8 mouse cellular contexts compared by ENCODE assay signal in genomic region chr6:122811280-122811652, GRCm38 (mm10). TPM values are rescaled to one million over a fixed set of nuclear protein-coding genes. Genes with fewer than 3 reads are reported as not detected.
DNase-seq lines count a peak whose midpoint lies in the region; ATAC-seq and TF ChIP-seq lines count a peak whose summit lies in the region.

No protein-coding gene starts in this region.

- peak; percentile 93 for ATAC-seq in forebrain, embryonic 16.5 days
- ATAC-seq in lung, embryonic 15.5 days (ENCODE audit: borderline replicate concordance, extremely low read depth, low FRiP score, low TSS enrichment): peak; percentile 96

- no peaks in the 10 kb centered on the region for H3K36me3 ChIP-seq in forebrain, embryonic 16.5 days (ENCODE audit: control insufficient read depth, insufficient read depth)
- H3K36me3 ChIP-seq in lung, embryonic 15.5 days: no peaks in the 10 kb centered on the region
- H3K36me3 ChIP-seq in thymus, adult 2 months (ENCODE audit: control insufficient read depth, insufficient read depth, low read length): no peaks in the 10 kb centered on the region

- H3K27me3 ChIP-seq in forebrain, embryonic 16.5 days (replicated peaks; ENCODE audit: control insufficient read depth, insufficient read depth, low read length): no peaks in the 10 kb centered on the region
- H3K27me3 ChIP-seq in lung, embryonic 15.5 days: no peaks in the 10 kb centered on the region
- H3K27me3 ChIP-seq in thymus, adult 2 months (ENCODE audit: control insufficient read depth, insufficient read depth, low read length): no peaks in the 10 kb centered on the region

- 0% methylated on average over 30 of the region's 38 CpGs for WGBS in forebrain, embryonic 16.5 days
- 1% methylated on average over 31 of the region's 38 CpGs for WGBS in lung, embryonic 15.5 days
- under 1% methylated on average over 38 of the region's 38 CpGs for WGBS in olfactory bulb, adult 2 months
- under 1% methylated on average over 38 of the region's 38 CpGs for WGBS in thymus, adult 2 months

- peak overlapping the region; percentile 82 for H3K4me3 ChIP-seq in forebrain, embryonic 16.5 days (replicated peaks; ENCODE audit: low read length)
- H3K4me3 ChIP-seq in lung, embryonic 15.5 days: peak overlapping the region; percentile 73
- peak overlapping the region; percentile 82 for H3K4me3 ChIP-seq in olfactory bulb, adult 2 months (ENCODE audit: insufficient read depth, low read depth, low read length)
- H3K4me3 ChIP-seq in thymus, adult 2 months (ENCODE audit: control insufficient read depth, insufficient read depth, low read length): peak overlapping the region; percentile 75

- H3K9ac ChIP-seq in forebrain, embryonic 16.5 days (replicated peaks; ENCODE audit: low read depth, low read length): peak overlapping the region; percentile 73
- H3K9ac ChIP-seq in lung, embryonic 15.5 days: peak overlapping the region; percentile 66

- no peaks in the 10 kb centered on the region for H3K9me3 ChIP-seq in forebrain, embryonic 16.5 days (ENCODE audit: control insufficient read depth, low read length)
- H3K9me3 ChIP-seq in lung, embryonic 15.5 days: no peaks in the 10 kb centered on the region

- peak overlapping the region; percentile 99 for H3K27ac ChIP-seq in forebrain, embryonic 16.5 days (ENCODE audit: low read length)
- peak overlapping the region; percentile 100 for H3K27ac ChIP-seq in lung, embryonic 15.5 days
- H3K27ac ChIP-seq in olfactory bulb, adult 2 months (ENCODE audit: insufficient read depth, low read depth, low read length): peak overlapping the region; percentile 95
- H3K27ac ChIP-seq in thymus, adult 2 months (ENCODE audit: control insufficient read depth, insufficient read depth, low read length): peak overlapping the region; percentile 96

- H3K4me1 ChIP-seq in forebrain, embryonic 16.5 days (replicated peaks; ENCODE audit: control insufficient read depth, insufficient read depth, low read length): peaks cover 8% of the 10 kb centered on the region
- peaks cover 8% of the 10 kb centered on the region for H3K4me1 ChIP-seq in lung, embryonic 15.5 days
- peaks cover 2% of the 10 kb centered on the region; the same call in 1 of the 2 replicates for H3K4me1 ChIP-seq in olfactory bulb, adult 2 months (ENCODE audit: control insufficient read depth, insufficient read depth, low read length)
- H3K4me1 ChIP-seq in thymus, adult 2 months (replicated peaks; ENCODE audit: control insufficient read depth, insufficient read depth, low read length): peaks cover 6% of the 10 kb centered on the region

- DNase-seq in MEL-GATA-1-ER (ENCODE audit: extremely low read depth, low read depth): peak; percentile 71
- DNase-seq in cerebellum, adult 18-20 months: peak; percentile 94 to 97
- DNase-seq in heart, postnatal 4 days: peak; percentile 96
- DNase-seq in layer of hippocampus, adult 8-10 months (ENCODE audit: low spot score in 2 of 2): peak; percentile 91 to 92
- peak; percentile 95 for DNase-seq in thymus, adult 2 months

- no peak for TF ChIP-seq CTCF in olfactory bulb, adult 2 months (IDR thresholded peaks at IDR 0.05; ENCODE audit: insufficient read depth, low read depth, low read length)
- peak; percentile 37; the same call in 1 of the 2 replicates for TF ChIP-seq CTCF in thymus, adult 2 months (IDR thresholded peaks at IDR 0.05; ENCODE audit: borderline replicate concordance, control insufficient read depth, extremely low read depth, insufficient read depth, low read length, poor library complexity)

- peak overlapping the region; percentile 60 for H3K4me2 ChIP-seq in forebrain, embryonic 16.5 days (ENCODE audit: low read length)
- peak overlapping the region; percentile 62 for H3K4me2 ChIP-seq in lung, embryonic 15.5 days

- peak; percentile 88; the same call in 1 of the 2 replicates for TF ChIP-seq POLR2A in olfactory bulb, adult 2 months (IDR thresholded peaks at IDR 0.05; ENCODE audit: insufficient read depth, low read depth, low read length)
- peak; percentile 97 for TF ChIP-seq POLR2A in thymus, adult 2 months (IDR thresholded peaks at IDR 0.05; ENCODE audit: control insufficient read depth, extremely low read depth, insufficient read depth, low read length, poor library complexity)

RNA-seq across cellular contexts. Expression of gene Foxj2, which starts 8.4 kb away (rescaled TPM):
- 8.1 and 8.5 TPM in 2 replicates for polyA plus RNA-seq in forebrain, embryonic 16.5 days (2015; fragmentation: Nextera tagmentation; extraction: Ambion mirVana)
- total RNA-seq in heart, postnatal 4 days (2021): 10 to 100 TPM; 24.6 to 25.3 TPM
- 10 to 100 TPM; 26.8 to 29.2 (median 27.8) TPM for total RNA-seq in layer of hippocampus, adult 8-10 months (2022)
- 5.1 and 5.8 TPM in 2 replicates for polyA plus RNA-seq in lung, embryonic 15.5 days (2015; fragmentation: Nextera tagmentation; extraction: Ambion mirVana)
- polyA plus RNA-seq in olfactory bulb, adult 2 months (2012; ENCODE audit: insufficient read depth, insufficient read length, low replicate concordance, missing spikeins): not detected in 2 replicates
- polyA plus RNA-seq in thymus, adult 2 months (2012; rRNA removed): 20.2 and 22.5 TPM in 2 replicates

RNA-seq across cellular contexts. Expression of gene Slc2a3, which starts 9.8 kb away (rescaled TPM):
- polyA plus RNA-seq in forebrain, embryonic 16.5 days (2015; fragmentation: Nextera tagmentation; extraction: Ambion mirVana): 25.9 and 33.7 TPM in 2 replicates
- 1 to 10 TPM; 2.0 to 3.3 TPM for total RNA-seq in heart, postnatal 4 days (2021)
- 100 to 1,000 TPM in 2 of 4 experiments, 10 to 100 TPM in 2; 89.0 to 124 (median 100) TPM for total RNA-seq in layer of hippocampus, adult 8-10 months (2022)
- polyA plus RNA-seq in lung, embryonic 15.5 days (2015; fragmentation: Nextera tagmentation; extraction: Ambion mirVana): 7.4 and 8.1 TPM in 2 replicates
- not detected in 2 replicates for polyA plus RNA-seq in olfactory bulb, adult 2 months (2012; ENCODE audit: insufficient read depth, insufficient read length, low replicate concordance, missing spikeins)
- polyA plus RNA-seq in thymus, adult 2 months (2012; rRNA removed): 11.7 and 12.8 TPM in 2 replicates

RNA-seq across cellular contexts. Expression of gene C3ar1, which starts 44.7 kb away (rescaled TPM):
- 1.0 and 1.8 TPM in 2 replicates for polyA plus RNA-seq in forebrain, embryonic 16.5 days (2015; fragmentation: Nextera tagmentation; extraction: Ambion mirVana)
- 1 to 10 TPM; 1.7 to 1.8 TPM for total RNA-seq in heart, postnatal 4 days (2021)
- total RNA-seq in layer of hippocampus, adult 8-10 months (2022): 10 to 100 TPM in 1 of 4 experiments, 1 to 10 TPM in 1, under 1 TPM in 2; 0.66 to 11.6 (median 4.5) TPM
- 3.3 and 3.4 TPM in 2 replicates for polyA plus RNA-seq in lung, embryonic 15.5 days (2015; fragmentation: Nextera tagmentation; extraction: Ambion mirVana)
- polyA plus RNA-seq in olfactory bulb, adult 2 months (2012; ENCODE audit: insufficient read depth, insufficient read length, low replicate concordance, missing spikeins): not detected in 2 replicates
- 2.4 and 4.3 TPM in 2 replicates for polyA plus RNA-seq in thymus, adult 2 months (2012; rRNA removed)

Comparison
In these comparisons a context has a peak if more than half of its experiments do, and no peak if none do; other contexts are left out.
1. Peak in every context shown above with its lines: DNase-seq, ATAC-seq, H3K4me3 ChIP-seq and H3K27ac ChIP-seq.